Mouse (Mus musculus): ENCODE results near the gene Wsb2.

- TF ChIP-seq CTCF (IDR thresholded peaks at IDR 0.05; ENCODE audit: extremely low read depth, insufficient read depth, insufficient read length, insufficient replicate concordance) (peak; percentile 21; the same call in 1 of the 2 replicates), POLR2A (IDR thresholded peaks at IDR 0.05; ENCODE audit: low read depth, low read length) (no peak)
Measured at GRCm38 (mm10) chr5:117388296-117388751, 31.2 kb downstream of the Wsb2 start.
